Mouse (Mus musculus): ENCODE results near the gene Ptpn6.
A peak's percentile ranks its signal among the peaks of the same experiment; 100 is the strongest.

Ptpn6 gene

GRCm38 (mm10) chr6:124738511-124739023 lies at the start of gene Ptpn6:
Gene Ptpn6 (minus strand): TSS chr6:124738714.
- no peak for DNase-seq (ENCODE audit: low spot score in 2 of 2)

DNA sequence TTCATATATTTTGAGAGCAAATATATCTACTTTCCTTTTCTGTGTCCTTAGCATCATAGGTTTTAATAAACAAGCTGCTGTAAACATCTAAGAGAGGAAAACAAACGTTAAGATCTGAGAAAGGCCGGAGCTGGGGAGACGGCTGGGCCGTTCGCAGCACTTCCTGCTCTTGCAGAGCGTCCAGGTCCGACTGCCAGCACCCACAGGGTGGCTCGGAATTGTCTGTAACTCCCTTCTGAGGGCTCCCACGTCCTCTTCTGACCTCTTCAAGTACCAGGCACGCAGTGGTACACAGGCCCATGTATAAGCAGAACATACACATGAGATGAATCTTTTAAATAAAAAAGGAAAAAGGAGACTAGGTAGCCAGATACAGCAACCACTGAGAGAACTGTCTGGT lies 49.2 kb upstream of the Ptpn6 start:
- DNase-seq (ENCODE audit: low spot score in 2 of 2): no peak

- DNase-seq (ENCODE audit: low spot score in 2 of 2): no peak
Measured at GRCm38 (mm10) chr6:124786756-124787420, 48.4 kb upstream of the Ptpn6 start.

- no peak for DNase-seq (ENCODE audit: low spot score in 2 of 2)
Measured at GRCm38 (mm10) chr6:124782436-124782835, 43.9 kb upstream of the Ptpn6 start.

- DNase-seq (ENCODE audit: low spot score in 2 of 2): no peak
Measured at GRCm38 (mm10) chr6:124780917-124781316, 42.4 kb upstream of the Ptpn6 start.

- no peak for DNase-seq (ENCODE audit: low spot score in 2 of 2)
Measured at GRCm38 (mm10) chr6:124779984-124780416, 41.5 kb upstream of the Ptpn6 start.

DNA sequence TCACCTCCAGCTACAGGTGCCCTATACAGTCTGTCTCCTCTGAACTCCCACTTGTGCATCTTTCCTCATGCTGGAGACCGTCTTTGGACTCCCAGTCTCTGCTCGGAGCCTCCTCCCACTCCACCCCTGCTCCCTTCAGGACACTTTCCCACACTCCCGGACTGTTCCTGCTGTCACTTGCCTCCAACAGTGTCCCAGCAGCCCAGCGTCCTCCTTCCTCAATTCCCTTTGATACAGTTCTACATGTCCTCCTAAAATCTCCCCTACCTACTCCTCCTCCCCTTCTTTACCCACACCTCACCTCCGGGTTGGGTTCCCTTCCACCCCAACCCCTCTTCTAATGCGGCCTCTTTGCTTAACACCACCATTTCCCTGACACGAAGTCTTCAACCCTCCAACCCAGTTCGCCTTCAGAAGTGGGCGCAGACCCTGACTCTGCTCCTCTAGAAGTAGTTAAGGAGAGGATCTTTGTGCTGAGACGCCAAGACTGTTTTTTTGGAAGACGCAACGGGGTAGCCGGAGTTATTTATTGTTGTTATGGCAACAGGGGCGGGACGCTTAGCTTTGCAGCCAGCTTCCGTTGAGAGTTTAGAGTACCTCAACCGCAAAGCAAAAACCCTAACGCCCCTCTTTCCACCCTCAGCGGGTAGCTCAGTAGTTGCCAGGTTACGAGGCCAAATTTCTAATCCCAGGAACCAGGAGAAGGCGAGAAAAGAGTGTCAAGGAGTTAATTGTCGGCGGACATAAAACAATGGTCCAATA lies 40.9 kb upstream of the Ptpn6 start, which contains the start of gene Lrrc23:
Gene Lrrc23, minus strand, starts transcription at position 506 of the 762 bp plus-strand sequence.
- DNase-seq (ENCODE audit: low spot score in 2 of 2): peak in 1 of 2 experiments; percentile 41

GRCm38 (mm10) chr6:124770511-124770910 lies 32.0 kb upstream of the Ptpn6 start:
- DNase-seq (ENCODE audit: low spot score in 2 of 2): no peak

DNA sequence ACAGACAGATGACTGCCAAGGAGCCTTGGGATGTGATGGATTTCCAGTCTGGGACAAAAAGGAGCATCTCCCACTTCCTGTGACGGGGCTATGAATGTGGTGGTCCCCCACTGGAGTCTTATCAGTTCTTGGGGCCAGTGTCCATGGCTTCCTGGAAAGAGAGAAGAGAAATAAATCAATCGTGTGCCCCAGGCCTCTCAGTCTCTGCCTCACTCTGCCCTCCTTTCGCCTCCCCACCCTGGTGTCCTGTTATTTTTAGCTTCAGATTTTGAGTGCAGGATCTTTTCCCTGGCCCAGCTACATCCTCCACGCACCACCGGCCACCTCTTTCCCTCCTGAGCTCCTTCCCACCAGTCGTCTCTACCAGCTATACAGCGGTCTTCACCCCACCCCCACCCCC lies 31.5 kb upstream of the Ptpn6 start:
- DNase-seq (ENCODE audit: low spot score in 2 of 2): no peak

GRCm38 (mm10) chr6:124769101-124769765 lies 30.7 kb upstream of the Ptpn6 start, which contains the start of gene Eno2:
Gene Eno2 (minus strand): TSS chr6:124769673.
- peak; percentile 74 to 75 for DNase-seq (ENCODE audit: low spot score in 2 of 2)

DNA sequence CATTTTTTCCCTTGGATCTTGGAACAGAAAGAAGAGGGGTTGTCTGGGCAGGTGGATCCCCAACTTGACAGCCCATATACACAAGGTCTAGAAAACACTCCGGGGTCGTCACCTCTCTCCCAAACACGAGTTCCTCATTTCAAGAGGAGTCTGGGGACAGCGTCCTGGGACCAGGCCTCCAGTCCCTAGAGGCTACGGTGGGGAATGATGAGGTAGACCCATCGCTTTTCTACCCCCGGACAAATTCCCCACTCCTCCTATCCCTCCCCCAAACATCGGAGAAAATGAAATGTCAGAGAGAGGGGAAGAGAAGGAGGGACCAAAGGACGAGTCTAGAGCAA lies 30.2 kb upstream of the Ptpn6 start:
- no peak for DNase-seq (ENCODE audit: low spot score in 2 of 2)

GRCm38 (mm10) chr6:124767920-124768703 lies 29.6 kb upstream of the Ptpn6 start:
- no peak for DNase-seq (ENCODE audit: low spot score in 2 of 2)

GRCm38 (mm10) chr6:124767536-124767919 lies 29.0 kb upstream of the Ptpn6 start:
- DNase-seq (ENCODE audit: low spot score in 2 of 2): no peak

GRCm38 (mm10) chr6:124765951-124766350 lies 27.4 kb upstream of the Ptpn6 start:
- DNase-seq (ENCODE audit: low spot score in 2 of 2): no peak

DNA sequence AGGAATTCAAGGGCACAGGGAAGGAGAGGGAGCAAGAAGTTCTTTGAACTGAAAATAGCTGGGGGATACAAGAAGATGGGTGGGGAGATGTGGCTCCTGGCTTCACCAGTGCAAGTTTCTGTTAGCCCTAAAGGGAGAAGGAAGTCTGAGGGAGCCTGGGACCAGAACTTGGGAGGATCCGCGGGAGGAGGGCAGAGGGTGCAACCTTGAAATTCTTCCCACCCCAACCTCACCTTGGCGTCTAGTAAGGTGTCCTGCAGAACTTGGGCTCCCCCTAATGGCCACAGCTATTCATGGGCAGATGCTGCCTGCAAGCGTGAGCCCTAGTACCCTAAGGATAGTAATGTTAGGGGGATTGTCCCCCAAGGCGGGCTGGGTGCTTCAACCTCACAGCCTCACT lies 20.7 kb upstream of the Ptpn6 start:
- DNase-seq (ENCODE audit: low spot score in 2 of 2): peak; percentile 85 to 87

DNA sequence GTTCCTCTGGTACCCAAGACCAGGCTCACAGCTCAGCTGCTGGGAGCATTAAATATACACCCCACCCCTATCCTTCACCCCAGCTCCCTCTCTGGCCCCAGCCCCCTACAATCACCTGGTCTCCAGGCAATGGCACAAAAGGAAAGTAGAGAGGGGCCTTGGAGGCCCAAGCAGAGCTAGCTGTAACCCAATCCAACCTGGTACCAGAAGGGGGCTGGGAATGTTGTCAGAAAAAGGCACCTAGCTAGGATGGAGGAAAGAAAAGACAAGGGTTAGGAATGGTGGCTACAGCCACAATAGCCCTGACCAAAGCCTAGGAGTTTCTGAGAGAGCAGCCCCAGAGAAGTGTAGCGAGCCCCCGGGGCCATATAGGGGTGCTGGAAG lies 20.3 kb upstream of the Ptpn6 start:
- DNase-seq (ENCODE audit: low spot score in 2 of 2): no peak

GRCm38 (mm10) chr6:124757909-124758848 lies 19.7 kb upstream of the Ptpn6 start:
- DNase-seq (ENCODE audit: low spot score in 2 of 2): peak; percentile 71 to 77

- DNase-seq (ENCODE audit: low spot score in 2 of 2): no peak
Measured at GRCm38 (mm10) chr6:124757351-124757880, 18.9 kb upstream of the Ptpn6 start.

DNA sequence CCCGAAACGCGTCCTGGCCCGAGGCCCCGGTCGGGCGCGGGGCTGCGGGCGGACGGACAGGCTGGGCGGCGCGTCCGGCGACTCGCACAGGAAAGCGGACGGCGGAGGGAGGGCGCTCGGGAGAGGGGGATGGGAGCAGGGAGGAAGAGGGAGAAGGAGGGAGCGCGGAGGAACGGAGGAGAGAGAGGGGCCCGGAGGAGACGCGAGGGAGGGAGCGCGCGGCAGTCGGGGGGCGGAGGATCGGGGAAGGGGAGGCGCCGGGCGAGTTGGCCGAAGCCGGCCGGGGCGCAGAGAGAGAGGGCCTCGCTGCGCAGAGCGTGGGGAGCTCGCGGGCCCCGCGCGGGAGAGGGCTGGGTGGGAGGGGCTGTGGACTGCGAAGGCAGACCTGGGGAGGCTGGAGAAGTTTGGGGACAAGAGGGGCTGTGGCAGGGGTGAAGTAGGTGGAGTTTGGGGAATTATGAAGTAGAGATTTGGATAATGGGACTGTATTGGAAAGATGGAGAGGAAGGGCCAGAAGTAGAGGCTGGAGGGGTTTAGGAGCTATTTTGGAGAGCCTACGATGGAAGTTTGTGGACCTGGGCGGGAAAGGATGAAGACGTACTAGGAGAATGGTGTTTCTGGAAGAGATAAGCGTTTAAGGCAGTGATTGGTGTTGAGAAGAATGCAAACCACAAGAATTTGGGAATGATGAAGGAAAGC lies 18.3 kb upstream of the Ptpn6 start:
- peak; percentile 76 to 83 for DNase-seq (ENCODE audit: low spot score in 2 of 2)
